ENCODE assay signal across 9 mouse cellular contexts in genomic region chr1:119818704-119819103, GRCm38 (mm10). TPM values are rescaled to one million over a fixed set of nuclear protein-coding genes. Genes with fewer than 3 reads are reported as not detected.
DNase-seq lines count a peak whose midpoint lies in the region; ATAC-seq and TF ChIP-seq lines count a peak whose summit lies in the region.
"Had no signal": no experiment of that assay in that cellular context is flagged by ENCODE, and none has a peak within 500 bp of the region (broad histone marks: within the 10 kb centered on the region; RNA-seq: fewer than 3 reads in every experiment).

No protein-coding gene starts in this region.

- no peak overlapping the region for H3K27ac ChIP-seq in forebrain, embryonic 14.5 days (ENCODE audit: low read depth, low read length)
- H3K27ac ChIP-seq in forebrain, embryonic 16.5 days (ENCODE audit: low read length), result no peak overlapping the region
- no peak overlapping the region for H3K27ac ChIP-seq in left cerebral cortex, adult 2 months
- H3K27ac ChIP-seq: limb, embryonic 13.5 days had no signal

- H3K9me3 ChIP-seq in forebrain, embryonic 14.5 days (replicated peaks; ENCODE audit: control insufficient read depth, low read length), result no peaks in the 10 kb centered on the region
- H3K9me3 ChIP-seq in forebrain, embryonic 16.5 days (ENCODE audit: control insufficient read depth, low read length), result no peaks in the 10 kb centered on the region
- H3K9me3 ChIP-seq: limb, embryonic 13.5 days had no signal

- no peak overlapping the region for H3K4me2 ChIP-seq in forebrain, embryonic 14.5 days (ENCODE audit: low read length)
- H3K4me2 ChIP-seq in forebrain, embryonic 16.5 days (ENCODE audit: low read length), result no peak overlapping the region
- H3K4me2 ChIP-seq: limb, embryonic 13.5 days had no signal

- WGBS in forebrain, embryonic 14.5 days, result 69% methylated on average over 1 of the region's 1 CpGs
- 63% methylated on average over 1 of the region's 1 CpGs for WGBS in forebrain, embryonic 16.5 days

- intact Hi-C loops in left cerebral cortex, adult 2 months (cut with DNase I), result loop anchor here (1.0 to 5.0 kb wide), 3 partner anchors 74 to 194 kb away; no protein-coding TSS in a partner anchor
- intact Hi-C loops in left cerebral cortex, postnatal 4 days (cut with DNase I), result loop anchor here (10.0 kb wide), 1 partner anchor 106 kb away; no protein-coding TSS in a partner anchor

- TF ChIP-seq CTCF in left cerebral cortex, adult 2 months (IDR thresholded peaks at IDR 0.05), result peak; percentile 73

- ATAC-seq in forebrain, embryonic 14.5 days, result no peak
- ATAC-seq in forebrain, embryonic 16.5 days, result no peak

- peak; percentile 72 for DNase-seq in forebrain, embryonic 14.5 days (ENCODE audit: low spot score)
- DNase-seq in left cerebral cortex, adult 2 months (ENCODE audit: extremely low spot score in 1 of 2, low spot score in 2 of 2), result no peak
- no peak for DNase-seq in left cerebral cortex, postnatal 4 days
- peak; percentile 11 for DNase-seq in T-cell, adult 2 months (ENCODE audit: low spot score)
- peak; percentile 71 for DNase-seq in lung, postnatal 36 days
- no peak for DNase-seq in frontal cortex, postnatal 25 days (ENCODE audit: low spot score in 2 of 2)
- no peak for DNase-seq in gastrocnemius, postnatal 4 days (ENCODE audit: low spot score in 2 of 2)

- H3K36me3 ChIP-seq in forebrain, embryonic 14.5 days (ENCODE audit: control insufficient read depth, insufficient read depth, low read length), result no peaks in the 10 kb centered on the region
- H3K36me3 ChIP-seq in forebrain, embryonic 16.5 days (ENCODE audit: control insufficient read depth, insufficient read depth), result no peaks in the 10 kb centered on the region
- H3K36me3 ChIP-seq: limb, embryonic 13.5 days had no signal

- no peaks in the 10 kb centered on the region for H3K27me3 ChIP-seq in forebrain, embryonic 14.5 days (replicated peaks; ENCODE audit: control insufficient read depth, insufficient read depth, low read length)
- no peaks in the 10 kb centered on the region for H3K27me3 ChIP-seq in forebrain, embryonic 16.5 days (replicated peaks; ENCODE audit: control insufficient read depth, insufficient read depth, low read length)
- H3K27me3 ChIP-seq: limb, embryonic 13.5 days had no signal

- H3K9ac ChIP-seq in forebrain, embryonic 14.5 days (ENCODE audit: low read length), result no peak overlapping the region; the same call in 1 of the 2 replicates
- H3K9ac ChIP-seq in forebrain, embryonic 16.5 days (replicated peaks; ENCODE audit: low read depth, low read length), result no peak overlapping the region
- H3K9ac ChIP-seq: limb, embryonic 13.5 days had no signal

- no peak overlapping the region for H3K4me3 ChIP-seq in forebrain, embryonic 14.5 days (ENCODE audit: low read depth, low read length)
- no peak overlapping the region for H3K4me3 ChIP-seq in forebrain, embryonic 16.5 days (replicated peaks; ENCODE audit: low read length)
- H3K4me3 ChIP-seq in left cerebral cortex, adult 2 months, result no peak overlapping the region
- H3K4me3 ChIP-seq: limb, embryonic 13.5 days had no signal

- H3K4me1 ChIP-seq in forebrain, embryonic 14.5 days (ENCODE audit: control insufficient read depth, insufficient read depth, low read length), result no peaks in the 10 kb centered on the region
- peaks cover 2% of the 10 kb centered on the region; the same call in 1 of the 2 replicates for H3K4me1 ChIP-seq in forebrain, embryonic 16.5 days (replicated peaks; ENCODE audit: control insufficient read depth, insufficient read depth, low read length)

RNA-seq across cellular contexts. Expression of gene Ptpn4, which starts 18.7 kb away (rescaled TPM):
- polyA plus RNA-seq in forebrain, embryonic 14.5 days (2014; fragmentation: Nextera tagmentation; extraction: Ambion mirVana), result 15.2 and 17.4 TPM in 2 replicates
- polyA plus RNA-seq in forebrain, embryonic 16.5 days (2015; fragmentation: Nextera tagmentation; extraction: Ambion mirVana), result 13.2 and 15.0 TPM in 2 replicates
- 10 to 100 TPM; 86.6 to 93.4 TPM for total RNA-seq in left cerebral cortex, adult 2 months (2021)
- total RNA-seq in left cerebral cortex, postnatal 4 days (2021), result 10 to 100 TPM; 37.2 to 39.0 TPM
- 10 to 100 TPM; 16.3 to 28.9 TPM for total RNA-seq in gastrocnemius, postnatal 4 days (2021)

Comparison
In these comparisons a context has a peak if more than half of its experiments do, and no peak if none do; other contexts are left out.
1. DNase-seq: peak in forebrain, embryonic 14.5 days (single experiment), T-cell, adult 2 months (single experiment) and lung, postnatal 36 days (single experiment); none in left cerebral cortex, adult 2 months (0 of 2), left cerebral cortex, postnatal 4 days (single experiment), frontal cortex, postnatal 25 days (0 of 2) and gastrocnemius, postnatal 4 days (0 of 2).